Mouse (Mus musculus): ENCODE measurements around the gene Lrfn3. TPM values are rescaled to one million over a fixed set of nuclear protein-coding genes. Genes with fewer than 3 reads are reported as not detected.

Lrfn3 gene
- polyA plus RNA-seq, 1 experiment from 2014 or later = 1.5 TPM

- peak overlapping the region; percentile 83; the same call in 1 of the 2 replicates for H3K27ac ChIP-seq (ENCODE audit: low read depth, low read length)
- H3K9me3 ChIP-seq (replicated peaks; ENCODE audit: control insufficient read depth, low read length) = no peaks in the 10 kb centered on the region
- H3K9ac ChIP-seq (ENCODE audit: low read depth, low read length) = no peak overlapping the region
- H3K4me3 ChIP-seq (ENCODE audit: low read depth, low read length) = no peak overlapping the region
- H3K4me2 ChIP-seq = no peak overlapping the region
- 69% methylated on average over 4 of the region's 4 CpGs for WGBS (ENCODE audit: insufficient replicate concordance)
- no peaks in the 10 kb centered on the region for H3K27me3 ChIP-seq (ENCODE audit: control insufficient read depth, insufficient read depth, low read length)
- ATAC-seq (replicated peaks; ENCODE audit: insufficient number of reproducible peaks, low FRiP score, low TSS enrichment) = no peak
- no peaks in the 10 kb centered on the region for H3K36me3 ChIP-seq (ENCODE audit: control insufficient read depth, insufficient read depth, low read length)
- H3K4me1 ChIP-seq (ENCODE audit: control insufficient read depth, insufficient read depth, low read length) = no peaks in the 10 kb centered on the region
Measured at GRCm38 (mm10) chr7:30392746-30393520, 30.4 kb upstream of the Lrfn3 start.

GRCm38 (mm10) chr7:30384106-30384505, 21.5 kb upstream of the Lrfn3 start:
- no peak overlapping the region for H3K27ac ChIP-seq (ENCODE audit: low read depth, low read length)
- no peaks in the 10 kb centered on the region for H3K36me3 ChIP-seq (ENCODE audit: control insufficient read depth, insufficient read depth, low read length)
- H3K4me1 ChIP-seq (ENCODE audit: control insufficient read depth, insufficient read depth, low read length) = no peaks in the 10 kb centered on the region
- no peak for ATAC-seq (replicated peaks; ENCODE audit: insufficient number of reproducible peaks, low FRiP score, low TSS enrichment)
- H3K4me2 ChIP-seq = no peak overlapping the region
- H3K9me3 ChIP-seq (replicated peaks; ENCODE audit: control insufficient read depth, low read length) = no peaks in the 10 kb centered on the region
- H3K4me3 ChIP-seq (ENCODE audit: low read depth, low read length) = no peak overlapping the region
- H3K27me3 ChIP-seq (ENCODE audit: control insufficient read depth, insufficient read depth, low read length) = no peaks in the 10 kb centered on the region
- 72% methylated on average over 9 of the region's 9 CpGs for WGBS (ENCODE audit: insufficient replicate concordance)
- no peak overlapping the region for H3K9ac ChIP-seq (ENCODE audit: low read depth, low read length)

- WGBS (ENCODE audit: insufficient replicate concordance) = 62% methylated on average over 5 of the region's 5 CpGs
- Histone ChIP-seq H3K27me3 (ENCODE audit: control insufficient read depth, insufficient read depth, low read length) (no peaks in the 10 kb centered on the region), H3K9me3 (replicated peaks; ENCODE audit: control insufficient read depth, low read length) (no peaks in the 10 kb centered on the region), H3K4me3 (ENCODE audit: low read depth, low read length) (no peak overlapping the region), H3K9ac (ENCODE audit: low read depth, low read length) (no peak overlapping the region), H3K27ac (ENCODE audit: low read depth, low read length) (no peak overlapping the region), H3K4me1 (ENCODE audit: control insufficient read depth, insufficient read depth, low read length) (no peaks in the 10 kb centered on the region), H3K4me2 (no peak overlapping the region), H3K36me3 (ENCODE audit: control insufficient read depth, insufficient read depth, low read length) (no peaks in the 10 kb centered on the region)
- no peak for ATAC-seq (replicated peaks; ENCODE audit: insufficient number of reproducible peaks, low FRiP score, low TSS enrichment)
Measured at GRCm38 (mm10) chr7:30380061-30380460, 17.5 kb upstream of the Lrfn3 start.

GRCm38 (mm10) chr7:30373501-30373962, 11.0 kb upstream of the Lrfn3 start:
- ATAC-seq (replicated peaks; ENCODE audit: insufficient number of reproducible peaks, low FRiP score, low TSS enrichment) = peak; percentile 99
- Histone ChIP-seq H3K36me3 (ENCODE audit: control insufficient read depth, insufficient read depth, low read length) (no peaks in the 10 kb centered on the region), H3K27ac (ENCODE audit: low read depth, low read length) (no peak overlapping the region), H3K4me3 (ENCODE audit: low read depth, low read length) (peak overlapping the region; percentile 49), H3K4me2 (peak overlapping the region; percentile 79), H3K9ac (ENCODE audit: low read depth, low read length) (peak overlapping the region; percentile 71), H3K9me3 (replicated peaks; ENCODE audit: control insufficient read depth, low read length) (no peaks in the 10 kb centered on the region), H3K4me1 (ENCODE audit: control insufficient read depth, insufficient read depth, low read length) (no peaks in the 10 kb centered on the region), H3K27me3 (ENCODE audit: control insufficient read depth, insufficient read depth, low read length) (no peaks in the 10 kb centered on the region)
- WGBS (ENCODE audit: insufficient replicate concordance) = 1% methylated on average over 21 of the region's 21 CpGs

GRCm38 (mm10) chr7:30367466-30367865, 4.9 kb upstream of the Lrfn3 start:
- H3K4me3 ChIP-seq (ENCODE audit: low read depth, low read length) = no peak overlapping the region
- no peak overlapping the region for H3K4me2 ChIP-seq
- ATAC-seq (replicated peaks; ENCODE audit: insufficient number of reproducible peaks, low FRiP score, low TSS enrichment) = no peak
- H3K4me1 ChIP-seq (ENCODE audit: control insufficient read depth, insufficient read depth, low read length) = no peaks in the 10 kb centered on the region; the same call in 1 of the 2 replicates
- no peaks in the 10 kb centered on the region for H3K36me3 ChIP-seq (ENCODE audit: control insufficient read depth, insufficient read depth, low read length)
- H3K9me3 ChIP-seq (replicated peaks; ENCODE audit: control insufficient read depth, low read length) = no peaks in the 10 kb centered on the region
- H3K27ac ChIP-seq (ENCODE audit: low read depth, low read length) = no peak overlapping the region
- H3K9ac ChIP-seq (ENCODE audit: low read depth, low read length) = no peak overlapping the region
- 63% methylated on average over 2 of the region's 2 CpGs for WGBS (ENCODE audit: insufficient replicate concordance)
- peaks cover 12% of the 10 kb centered on the region for H3K27me3 ChIP-seq (ENCODE audit: control insufficient read depth, insufficient read depth, low read length)

- Histone ChIP-seq H3K27me3 (ENCODE audit: control insufficient read depth, insufficient read depth, low read length) (peaks cover 26% of the 10 kb centered on the region), H3K4me3 (ENCODE audit: low read depth, low read length) (peak overlapping the region; percentile 65), H3K36me3 (ENCODE audit: control insufficient read depth, insufficient read depth, low read length) (no peaks in the 10 kb centered on the region; the same call in 1 of the 2 replicates), H3K4me1 (ENCODE audit: control insufficient read depth, insufficient read depth, low read length) (no peaks in the 10 kb centered on the region; the same call in 1 of the 2 replicates), H3K9me3 (replicated peaks; ENCODE audit: control insufficient read depth, low read length) (no peaks in the 10 kb centered on the region), H3K4me2 (peak overlapping the region; percentile 88), H3K9ac (ENCODE audit: low read depth, low read length) (peak overlapping the region; percentile 83), H3K27ac (ENCODE audit: low read depth, low read length) (no peak overlapping the region)
- no peak for ATAC-seq (replicated peaks; ENCODE audit: insufficient number of reproducible peaks, low FRiP score, low TSS enrichment)
- 62% methylated on average over 6 of the region's 6 CpGs for WGBS (ENCODE audit: insufficient replicate concordance)
Measured at GRCm38 (mm10) chr7:30363344-30363738, 769 bp upstream of the Lrfn3 start.

- no peaks in the 10 kb centered on the region for H3K9me3 ChIP-seq (replicated peaks; ENCODE audit: control insufficient read depth, low read length)
- ATAC-seq (replicated peaks; ENCODE audit: insufficient number of reproducible peaks, low FRiP score, low TSS enrichment) = no peak
- peaks cover 30% of the 10 kb centered on the region for H3K27me3 ChIP-seq (ENCODE audit: control insufficient read depth, insufficient read depth, low read length)
- WGBS (ENCODE audit: insufficient replicate concordance) = 83% methylated on average over 17 of the region's 17 CpGs
- H3K4me3 ChIP-seq (ENCODE audit: low read depth, low read length) = no peak overlapping the region
- no peak overlapping the region for H3K4me2 ChIP-seq
- H3K9ac ChIP-seq (ENCODE audit: low read depth, low read length) = no peak overlapping the region
- no peak overlapping the region for H3K27ac ChIP-seq (ENCODE audit: low read depth, low read length)
- H3K36me3 ChIP-seq (ENCODE audit: control insufficient read depth, insufficient read depth, low read length) = no peaks in the 10 kb centered on the region; the same call in 1 of the 2 replicates
- no peaks in the 10 kb centered on the region; the same call in 1 of the 2 replicates for H3K4me1 ChIP-seq (ENCODE audit: control insufficient read depth, insufficient read depth, low read length)
Measured at GRCm38 (mm10) chr7:30360028-30360427, 2.5 kb downstream of the Lrfn3 start.

GRCm38 (mm10) chr7:30359276-30359865, 3.2 kb downstream of the Lrfn3 start:
- Histone ChIP-seq H3K27me3 (ENCODE audit: control insufficient read depth, insufficient read depth, low read length) (peaks cover 29% of the 10 kb centered on the region), H3K4me3 (ENCODE audit: low read depth, low read length) (no peak overlapping the region), H3K9me3 (replicated peaks; ENCODE audit: control insufficient read depth, low read length) (no peaks in the 10 kb centered on the region), H3K27ac (ENCODE audit: low read depth, low read length) (no peak overlapping the region), H3K36me3 (ENCODE audit: control insufficient read depth, insufficient read depth, low read length) (no peaks in the 10 kb centered on the region; the same call in 1 of the 2 replicates), H3K4me1 (ENCODE audit: control insufficient read depth, insufficient read depth, low read length) (no peaks in the 10 kb centered on the region; the same call in 1 of the 2 replicates), H3K4me2 (no peak overlapping the region), H3K9ac (ENCODE audit: low read depth, low read length) (no peak overlapping the region)
- ATAC-seq (replicated peaks; ENCODE audit: insufficient number of reproducible peaks, low FRiP score, low TSS enrichment) = no peak
- 69% methylated on average over 31 of the region's 31 CpGs for WGBS (ENCODE audit: insufficient replicate concordance)
